Mouse (Mus musculus) lung, postnatal 0 days (tissue): ENCODE measurements around the gene Atp1b1. TPM values are rescaled to one million over a fixed set of nuclear protein-coding genes. Genes with fewer than 3 reads are reported as not detected.

Source experiments
- ATAC-seq: fragments of 200-750 bp; cut with Nextera tagmentation; 2 replicates; pipeline ENCODE4 v1.8.0; 2017; ENCODE audit warnings: moderate library complexity
- DNase-seq: peaks from one replicate; pipeline ENCODE4 v3.0.0-alpha.2; 2016; ENCODE audit warnings: low spot score
- H3K27ac ChIP-seq: fragments of 300-500 bp; sonication (generic); 2 replicates; pipeline ENCODE4 v1.5.1; 2014; ENCODE audit warnings: antibody characterized with exemption, mild to moderate bottlenecking, low read length, mixed read lengths
- H3K27me3 ChIP-seq: fragments of 300-500 bp; sonication (generic); replicated peaks from 2 replicates; pipeline ENCODE4 v1.6.1; 2014; ENCODE audit warnings: low read length, mixed read lengths; ENCODE audit not compliant: insufficient read depth
- H3K36me3 ChIP-seq: fragments of 300-500 bp; sonication (generic); 2 replicates; pipeline ENCODE4 v1.6.1; 2014; ENCODE audit warnings: low read length, mixed read lengths; ENCODE audit not compliant: insufficient read depth
- H3K4me1 ChIP-seq: fragments of 300-500 bp; sonication (generic); 2 replicates; pipeline ENCODE4 v1.6.1; 2014; ENCODE audit warnings: antibody characterized with exemption, low read depth, low read length, mixed read lengths; ENCODE audit not compliant: insufficient read depth
- H3K4me2 ChIP-seq: fragments of 300-500 bp; sonication (generic); replicated peaks from 2 replicates; pipeline ENCODE4 v1.6.1; 2014; ENCODE audit warnings: low read depth, mild to moderate bottlenecking, low read length, moderate library complexity, mixed read lengths
- H3K4me3 ChIP-seq: fragments of 300-500 bp; sonication (generic); 2 replicates; pipeline ENCODE4 v1.5.1; 2014; ENCODE audit warnings: low read depth, low read length
- H3K9ac ChIP-seq: fragments of 300-500 bp; sonication (generic); replicated peaks from 2 replicates; pipeline ENCODE4 v1.6.1; 2014; ENCODE audit warnings: low read depth, mild to moderate bottlenecking
- H3K9me3 ChIP-seq: fragments of 300-500 bp; sonication (generic); 2 replicates; pipeline ENCODE4 v1.6.1; 2016; ENCODE audit warnings: low read length, mixed read lengths
- CTCF ChIP-seq: IDR thresholded peaks from 2 replicates; pipeline ENCODE4 v1.5.1; 2016; ENCODE audit warnings: antibody characterized with exemption, mild to moderate bottlenecking
- EP300 ChIP-seq: IDR thresholded peaks from 2 replicates; pipeline ENCODE4 v1.6.1; 2016; ENCODE audit warnings: antibody characterized with exemption, mild to moderate bottlenecking, control low read depth
- WGBS: fragments of 180-500 bp; shearing (Covaris S2); extraction: QIAGEN DNeasy Blood & Tissue Kit; methylation state at CpG from one replicate; pipeline ENCODE4 v1.1.7; 2014; 5-methylcytosine and 5-hydroxymethylcytosine counted together
- polyA plus RNA-seq: library from polyadenylated mRNA; unstranded; fragments of >200 nt; fragmentation: Nextera tagmentation; extraction: Ambion mirVana; gene quantifications from 2 replicates; pipeline ENCODE4 v1.2.1, GENCODE M21; 2015

Atp1b1 gene
- polyA plus RNA-seq, 1 experiment from 2014 or later = 444 TPM

GRCm38 (mm10) chr1:164458621-164459051, 481 bp upstream of the Atp1b1 start:
- Histone ChIP-seq H3K27ac (peak overlapping the region; percentile 97), H3K27me3 (0 out of 2 replicates have a peak, but pooled peaks cover 4% of the 10 kb centered on the region), H3K9me3 (no peaks in the 10 kb centered on the region), H3K4me1 (no peaks in the 10 kb centered on the region; the same call in 1 of the 2 replicates), H3K4me2 (peak overlapping the region; percentile 72), H3K9ac (peak overlapping the region; percentile 89), H3K4me3 (peak overlapping the region; percentile 77), H3K36me3 (no peaks in the 10 kb centered on the region)
- TF ChIP-seq CTCF = no peak
- TF ChIP-seq EP300 = no peak
- DNase-seq = peak; percentile 92
- peak; percentile 69 for ATAC-seq
- WGBS = 2% methylated on average over 21 of the region's 22 CpGs

GRCm38 (mm10) chr1:164457531-164458244, 467 bp downstream of the Atp1b1 start:
- TF ChIP-seq EP300 (no peak), CTCF (no peak)

GRCm38 (mm10) chr1:164456731-164457130, 1.4 kb downstream of the Atp1b1 start:
- ATAC-seq (no peak), DNase-seq (peak; percentile 70)
- H3K9ac ChIP-seq = peak overlapping the region; percentile 89
- H3K9me3 ChIP-seq = no peaks in the 10 kb centered on the region
- H3K4me3 ChIP-seq = peak overlapping the region; percentile 77
- H3K36me3 ChIP-seq = 0 out of 2 replicates have a peak, but pooled peaks cover 7% of the 10 kb centered on the region
- 0 out of 2 replicates have a peak, but pooled peaks cover 6% of the 10 kb centered on the region for H3K27me3 ChIP-seq
- peak overlapping the region; percentile 72 for H3K4me2 ChIP-seq
- 3% methylated on average over 8 of the region's 8 CpGs for WGBS
- H3K27ac ChIP-seq = peak overlapping the region; percentile 97
- no peaks in the 10 kb centered on the region; the same call in 1 of the 2 replicates for H3K4me1 ChIP-seq
- TF ChIP-seq EP300 = no peak

More at GRCm38 (mm10) chr1:164457531-164458244, 467 bp downstream of the Atp1b1 start:
- 0 out of 2 replicates have a peak, but pooled peaks cover 7% of the 10 kb centered on the region for H3K36me3 ChIP-seq
- DNase-seq (peak; percentile 77), ATAC-seq (peak; percentile 39)
- peak overlapping the region; percentile 72 for H3K4me2 ChIP-seq
- H3K4me1 ChIP-seq = no peaks in the 10 kb centered on the region; the same call in 1 of the 2 replicates
- H3K4me3 ChIP-seq = peak overlapping the region; percentile 77
- 0 out of 2 replicates have a peak, but pooled peaks cover 6% of the 10 kb centered on the region for H3K27me3 ChIP-seq
- under 1% methylated on average over 53 of the region's 76 CpGs for WGBS
- peak overlapping the region; percentile 89 for H3K9ac ChIP-seq
- peak overlapping the region; percentile 97 for H3K27ac ChIP-seq
- no peaks in the 10 kb centered on the region for H3K9me3 ChIP-seq

- DNase-seq = peak; percentile 93
Measured at GRCm38 (mm10) chr1:164456065-164456464, 2.1 kb downstream of the Atp1b1 start.

GRCm38 (mm10) chr1:164455614-164456013, 2.5 kb downstream of the Atp1b1 start:
- ATAC-seq = no peak
- Histone ChIP-seq H3K9ac (peak overlapping the region; percentile 89), H3K4me1 (no peaks in the 10 kb centered on the region; the same call in 1 of the 2 replicates), H3K4me2 (peak overlapping the region; percentile 72), H3K9me3 (no peaks in the 10 kb centered on the region), H3K27ac (peak overlapping the region; percentile 97), H3K36me3 (0 out of 2 replicates have a peak, but pooled peaks cover 7% of the 10 kb centered on the region), H3K4me3 (peak overlapping the region; percentile 77), H3K27me3 (0 out of 2 replicates have a peak, but pooled peaks cover 6% of the 10 kb centered on the region)
- DNase-seq = peak; percentile 57
- WGBS = 32% methylated on average over 7 of the region's 7 CpGs
- TF ChIP-seq CTCF = peak; percentile 60
- TF ChIP-seq EP300 = no peak

More at GRCm38 (mm10) chr1:164456065-164456464, 2.1 kb downstream of the Atp1b1 start:
- Histone ChIP-seq H3K9me3 (no peaks in the 10 kb centered on the region), H3K4me2 (peak overlapping the region; percentile 72), H3K9ac (peak overlapping the region; percentile 89), H3K36me3 (0 out of 2 replicates have a peak, but pooled peaks cover 7% of the 10 kb centered on the region), H3K4me3 (peak overlapping the region; percentile 77), H3K27me3 (0 out of 2 replicates have a peak, but pooled peaks cover 6% of the 10 kb centered on the region), H3K27ac (peak overlapping the region; percentile 97), H3K4me1 (no peaks in the 10 kb centered on the region; the same call in 1 of the 2 replicates)
- TF ChIP-seq EP300 = peak; percentile 98
- 0 out of 2 replicates have a peak, but pooled peaks have one; percentile 26 for TF ChIP-seq CTCF
- WGBS = 23% methylated on average over 6 of the region's 6 CpGs
- ATAC-seq = peak; percentile 55
